Mouse (Mus musculus): ENCODE data around the gene Flot1. TPM values are rescaled to one million over a fixed set of nuclear protein-coding genes. Genes with fewer than 3 reads are reported as not detected.

Flot1 gene
- 48.1 and 50.0 TPM in 2 replicates for polyA plus RNA-seq (2014; fragmentation: Nextera tagmentation; extraction: Ambion mirVana)

DNA sequence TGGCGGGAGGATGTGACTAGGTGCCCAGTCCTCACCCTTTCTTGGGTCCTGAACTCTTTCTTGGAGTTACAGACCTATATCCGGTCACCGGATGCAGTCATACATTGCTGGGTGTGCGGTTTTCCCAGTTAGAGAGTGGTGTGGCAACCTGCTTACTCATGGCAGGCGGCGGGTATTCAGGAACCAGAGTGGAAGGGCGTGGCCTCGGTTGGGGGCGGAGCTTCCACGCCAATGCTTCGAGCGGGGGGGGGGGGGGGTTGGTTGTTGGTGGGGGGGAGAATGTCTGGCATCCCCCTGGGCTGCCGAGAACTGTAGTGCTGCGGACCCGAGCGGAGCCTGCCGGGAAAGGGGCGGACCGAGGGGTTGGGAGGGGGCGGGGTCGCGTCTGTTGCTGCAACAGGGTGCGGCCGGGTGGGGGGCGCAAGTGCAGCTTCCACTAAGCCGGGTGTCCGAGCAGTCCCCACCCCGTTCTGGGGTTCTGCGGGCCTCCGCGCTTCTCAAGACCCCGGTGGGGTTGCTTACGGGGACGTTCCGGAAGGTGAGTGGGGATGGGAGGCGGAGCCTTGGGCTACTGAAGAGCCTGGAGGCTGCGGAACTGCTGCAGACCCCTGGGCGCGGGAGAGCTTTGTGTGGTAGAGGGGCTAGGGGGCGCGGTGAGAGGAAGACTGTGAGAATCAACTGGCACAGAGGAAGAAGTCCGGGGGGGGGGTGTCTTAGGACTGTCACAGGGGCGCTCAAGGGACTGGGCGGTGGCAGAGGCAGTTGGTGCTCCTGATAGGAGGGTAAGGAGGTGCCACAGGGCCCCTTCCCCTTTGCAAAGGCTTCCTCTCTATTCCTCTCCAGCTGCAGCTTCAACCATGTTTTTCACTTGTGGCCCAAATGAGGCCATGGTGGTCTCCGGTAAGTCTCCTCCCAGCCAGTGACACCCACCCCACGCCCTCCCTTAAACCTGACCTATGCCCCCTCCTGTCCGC lies at the start of gene Flot1:
Gene Flot1, plus strand, starts transcription at position 267 of the 974 bp plus-strand sequence.
- Histone ChIP-seq H3K27ac (ENCODE audit: low read depth, low read length) (peak within 1 kb of the TSS; percentile 77), H3K36me3 (ENCODE audit: control insufficient read depth, insufficient read depth, low read length) (no peaks in the 10 kb centered on the region), H3K4me1 (replicated peaks; ENCODE audit: control insufficient read depth, insufficient read depth, low read length) (0 out of 2 replicates have a peak, but pooled peaks cover 3% of the 10 kb centered on the region), H3K9ac (ENCODE audit: low read depth, low read length) (peak within 1 kb of the TSS; percentile 57), H3K27me3 (ENCODE audit: control insufficient read depth, insufficient read depth, low read length) (peaks cover 12% of the 10 kb centered on the region; the same call in 1 of the 2 replicates), H3K9me3 (ENCODE audit: control insufficient read depth, low read length) (no peaks in the 10 kb centered on the region), H3K4me2 (replicated peaks; ENCODE audit: low read depth, low read length) (peak within 1 kb of the TSS; percentile 90), H3K4me3 (ENCODE audit: low read depth, low read length) (peak within 1 kb of the TSS; percentile 58)
- ATAC-seq (ENCODE audit: low FRiP score), result peak; percentile 91
- peak; percentile 91 for DNase-seq (ENCODE audit: low spot score)
- WGBS, result under 1% methylated on average over 44 of the region's 47 CpGs

DNA sequence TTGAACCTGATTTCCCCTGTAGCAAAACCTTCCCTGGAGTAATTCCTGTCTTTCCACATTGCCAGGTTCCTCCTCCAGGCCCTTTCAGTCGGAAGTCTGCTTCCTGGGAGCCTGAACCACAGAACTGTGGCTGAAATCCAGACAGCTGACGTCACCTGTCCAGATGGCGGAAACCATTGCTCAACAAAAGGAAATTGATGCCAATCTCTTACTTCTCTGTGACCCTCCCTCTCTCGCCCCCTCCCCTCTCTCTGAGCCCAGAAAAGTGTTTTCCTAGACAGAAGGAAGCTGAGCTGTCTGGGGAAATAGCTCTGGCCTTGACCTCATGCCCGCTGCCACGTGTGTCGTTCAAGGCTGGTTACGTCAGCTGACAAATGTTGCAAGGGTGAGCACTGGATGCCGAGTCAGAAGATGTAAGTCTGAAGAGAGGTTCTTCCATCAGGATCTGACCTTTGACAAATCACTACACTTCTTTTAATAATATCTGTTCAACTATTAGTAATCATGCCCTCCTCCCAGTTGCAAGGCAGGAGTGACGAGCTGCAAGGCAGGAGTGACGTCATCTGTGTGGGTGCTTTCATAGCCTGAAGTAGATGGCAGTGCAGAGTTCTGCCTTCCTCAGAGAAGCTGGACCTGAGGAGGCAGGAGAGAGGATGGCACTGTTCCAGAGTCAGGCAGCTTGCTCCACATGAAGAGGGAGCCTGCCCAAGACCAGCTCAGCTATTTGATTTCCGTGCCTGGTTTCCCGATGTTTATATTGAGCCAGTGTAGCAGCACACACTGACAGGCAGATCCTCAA lies 46.0 kb upstream of the Flot1 start:
- 67% methylated on average over 13 of the region's 13 CpGs for WGBS
- H3K9ac ChIP-seq (ENCODE audit: low read depth, low read length), result no peak overlapping the region
- H3K4me2 ChIP-seq (replicated peaks; ENCODE audit: low read depth, low read length), result no peak overlapping the region
- ATAC-seq (ENCODE audit: low FRiP score) (no peak), DNase-seq (ENCODE audit: low spot score) (peak; percentile 21)
- no peaks in the 10 kb centered on the region for H3K36me3 ChIP-seq (ENCODE audit: control insufficient read depth, insufficient read depth, low read length)
- no peaks in the 10 kb centered on the region for H3K27me3 ChIP-seq (ENCODE audit: control insufficient read depth, insufficient read depth, low read length)
- H3K4me3 ChIP-seq (ENCODE audit: low read depth, low read length), result no peak overlapping the region
- H3K4me1 ChIP-seq (replicated peaks; ENCODE audit: control insufficient read depth, insufficient read depth, low read length), result no peaks in the 10 kb centered on the region
- H3K9me3 ChIP-seq (ENCODE audit: control insufficient read depth, low read length), result no peaks in the 10 kb centered on the region
- H3K27ac ChIP-seq (ENCODE audit: low read depth, low read length), result no peak overlapping the region

DNA sequence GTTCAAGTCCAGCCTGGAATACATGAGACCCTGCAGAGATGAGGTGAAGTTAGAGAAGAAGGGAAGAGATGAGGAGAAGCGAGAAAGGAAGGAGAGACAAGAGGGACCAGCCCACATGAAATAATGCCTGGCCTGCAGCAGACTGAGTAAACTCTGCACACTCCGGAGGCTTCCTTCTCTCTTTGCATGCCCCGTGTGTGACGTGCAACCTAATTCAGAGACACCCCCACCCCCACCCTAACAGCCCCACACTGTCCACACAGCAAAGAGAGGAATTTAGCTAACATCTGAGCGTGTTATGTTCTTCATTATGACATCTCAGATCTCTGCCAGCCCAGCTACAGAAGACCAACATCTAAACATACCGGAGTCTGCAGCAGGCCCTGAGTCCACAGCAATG lies 44.1 kb upstream of the Flot1 start:
- no peaks in the 10 kb centered on the region for H3K9me3 ChIP-seq (ENCODE audit: control insufficient read depth, low read length)
- no peak overlapping the region for H3K27ac ChIP-seq (ENCODE audit: low read depth, low read length)
- H3K4me1 ChIP-seq (replicated peaks; ENCODE audit: control insufficient read depth, insufficient read depth, low read length), result no peaks in the 10 kb centered on the region
- ATAC-seq (ENCODE audit: low FRiP score), result no peak
- no peak overlapping the region for H3K9ac ChIP-seq (ENCODE audit: low read depth, low read length)
- no peak overlapping the region for H3K4me3 ChIP-seq (ENCODE audit: low read depth, low read length)
- WGBS, result 83% methylated on average over 6 of the region's 6 CpGs
- no peaks in the 10 kb centered on the region for H3K36me3 ChIP-seq (ENCODE audit: control insufficient read depth, insufficient read depth, low read length)
- H3K4me2 ChIP-seq (replicated peaks; ENCODE audit: low read depth, low read length), result no peak overlapping the region
- no peak for DNase-seq (ENCODE audit: low spot score)
- no peaks in the 10 kb centered on the region for H3K27me3 ChIP-seq (ENCODE audit: control insufficient read depth, insufficient read depth, low read length)

DNA sequence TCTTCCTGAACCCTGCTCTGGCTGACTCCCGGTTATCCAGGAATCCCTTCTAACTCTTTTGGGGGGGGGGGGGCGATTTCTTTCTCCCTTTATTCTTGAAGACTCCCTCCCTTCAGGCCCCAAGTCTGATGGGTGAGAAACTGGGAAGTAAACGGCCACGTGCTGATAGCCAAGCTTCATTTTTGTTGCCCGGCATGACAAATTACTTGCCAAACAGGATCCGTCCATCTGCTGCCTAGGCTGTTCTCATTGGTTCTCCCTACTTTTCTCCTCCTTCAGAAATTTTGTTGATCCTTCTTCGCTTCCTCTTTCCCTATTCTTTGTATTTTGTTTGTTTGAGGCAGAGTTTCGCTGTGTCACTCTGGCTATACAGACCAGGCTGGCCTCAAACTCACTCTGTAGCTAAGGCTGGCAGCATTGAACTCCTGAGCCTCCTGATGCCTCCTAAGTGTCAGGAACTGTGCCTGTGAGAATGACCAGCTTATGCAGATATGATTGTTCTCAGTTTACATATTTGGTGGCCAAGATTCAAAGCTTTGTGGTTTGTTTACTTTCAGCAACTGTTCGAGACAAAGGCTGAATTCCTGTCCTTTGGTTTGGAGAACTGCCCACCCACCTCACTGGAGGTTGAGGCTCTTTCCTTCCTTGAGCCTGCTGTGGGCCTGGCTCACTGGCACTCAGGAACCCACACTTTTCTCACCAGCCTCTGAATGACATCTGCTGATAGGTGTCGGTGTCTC lies 43.4 kb upstream of the Flot1 start:
- Histone ChIP-seq H3K36me3 (ENCODE audit: control insufficient read depth, insufficient read depth, low read length) (no peaks in the 10 kb centered on the region), H3K27me3 (ENCODE audit: control insufficient read depth, insufficient read depth, low read length) (no peaks in the 10 kb centered on the region), H3K4me1 (replicated peaks; ENCODE audit: control insufficient read depth, insufficient read depth, low read length) (no peaks in the 10 kb centered on the region), H3K4me3 (ENCODE audit: low read depth, low read length) (no peak overlapping the region), H3K9ac (ENCODE audit: low read depth, low read length) (no peak overlapping the region), H3K4me2 (replicated peaks; ENCODE audit: low read depth, low read length) (no peak overlapping the region), H3K27ac (ENCODE audit: low read depth, low read length) (no peak overlapping the region), H3K9me3 (ENCODE audit: control insufficient read depth, low read length) (no peaks in the 10 kb centered on the region)
- WGBS, result 72% methylated on average over 10 of the region's 10 CpGs
- ATAC-seq (ENCODE audit: low FRiP score) (no peak), DNase-seq (ENCODE audit: low spot score) (no peak)

GRCm38 (mm10) chr17:35780362-35780761 lies 42.7 kb upstream of the Flot1 start:
- Histone ChIP-seq H3K9me3 (ENCODE audit: control insufficient read depth, low read length) (no peaks in the 10 kb centered on the region), H3K9ac (ENCODE audit: low read depth, low read length) (no peak overlapping the region), H3K27me3 (ENCODE audit: control insufficient read depth, insufficient read depth, low read length) (no peaks in the 10 kb centered on the region), H3K27ac (ENCODE audit: low read depth, low read length) (no peak overlapping the region), H3K4me1 (replicated peaks; ENCODE audit: control insufficient read depth, insufficient read depth, low read length) (no peaks in the 10 kb centered on the region), H3K4me3 (ENCODE audit: low read depth, low read length) (no peak overlapping the region), H3K36me3 (ENCODE audit: control insufficient read depth, insufficient read depth, low read length) (no peaks in the 10 kb centered on the region), H3K4me2 (replicated peaks; ENCODE audit: low read depth, low read length) (no peak overlapping the region)
- WGBS, result 98% methylated on average over 7 of the region's 7 CpGs
- ATAC-seq (ENCODE audit: low FRiP score) (no peak), DNase-seq (ENCODE audit: low spot score) (no peak)

DNA sequence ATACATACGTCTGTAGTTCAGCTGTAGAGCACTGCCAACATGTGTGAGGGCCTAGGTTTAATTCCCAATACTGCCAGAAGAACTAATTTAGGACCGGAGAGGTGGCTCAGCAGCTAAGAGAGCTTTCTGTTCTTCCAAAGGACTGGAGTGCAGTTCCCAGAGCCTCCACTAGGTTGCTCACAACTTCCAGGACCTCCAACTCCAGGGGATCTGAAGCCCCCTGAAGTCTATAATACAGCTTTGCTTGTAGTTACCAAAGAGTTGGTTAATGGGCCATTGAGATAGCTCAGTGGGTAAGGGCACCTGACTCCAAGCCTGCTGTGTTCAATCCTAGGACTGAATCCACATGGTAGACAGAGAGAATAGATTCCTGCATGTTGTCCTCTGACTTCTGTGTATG lies 40.6 kb upstream of the Flot1 start:
- no peaks in the 10 kb centered on the region for H3K9me3 ChIP-seq (ENCODE audit: control insufficient read depth, low read length)
- no peak overlapping the region for H3K27ac ChIP-seq (ENCODE audit: low read depth, low read length)
- 69% methylated on average over 2 of the region's 2 CpGs for WGBS
- ATAC-seq (ENCODE audit: low FRiP score), result no peak
- H3K9ac ChIP-seq (ENCODE audit: low read depth, low read length), result no peak overlapping the region
- H3K36me3 ChIP-seq (ENCODE audit: control insufficient read depth, insufficient read depth, low read length), result no peaks in the 10 kb centered on the region
- H3K27me3 ChIP-seq (ENCODE audit: control insufficient read depth, insufficient read depth, low read length), result no peaks in the 10 kb centered on the region
- no peaks in the 10 kb centered on the region for H3K4me1 ChIP-seq (replicated peaks; ENCODE audit: control insufficient read depth, insufficient read depth, low read length)
- peak; percentile 50 for DNase-seq (ENCODE audit: low spot score)
- no peak overlapping the region for H3K4me2 ChIP-seq (replicated peaks; ENCODE audit: low read depth, low read length)
- H3K4me3 ChIP-seq (ENCODE audit: low read depth, low read length), result no peak overlapping the region

DNA sequence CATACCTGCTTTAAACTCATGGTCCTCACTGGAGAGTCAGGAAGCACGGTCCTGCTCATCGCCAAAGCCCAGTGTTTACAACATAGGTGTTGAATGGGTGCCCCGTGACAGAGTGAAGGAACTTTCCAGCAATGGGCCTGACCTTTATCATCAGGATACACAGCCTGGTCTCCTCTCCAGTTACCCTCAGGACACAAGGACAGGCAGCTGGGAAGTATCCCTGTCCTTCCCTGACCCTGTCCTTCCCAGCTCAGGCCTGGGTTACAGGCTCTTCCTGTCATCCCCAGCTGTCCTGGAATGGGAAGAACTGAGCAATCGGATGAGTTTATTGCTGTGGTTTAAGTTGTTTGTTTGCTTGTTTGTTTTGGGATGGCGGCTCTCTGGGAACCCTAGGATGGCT lies 40.1 kb upstream of the Flot1 start:
- WGBS, result 91% methylated on average over 5 of the region's 5 CpGs
- ATAC-seq (ENCODE audit: low FRiP score), result no peak
- DNase-seq (ENCODE audit: low spot score), result no peak

DNA sequence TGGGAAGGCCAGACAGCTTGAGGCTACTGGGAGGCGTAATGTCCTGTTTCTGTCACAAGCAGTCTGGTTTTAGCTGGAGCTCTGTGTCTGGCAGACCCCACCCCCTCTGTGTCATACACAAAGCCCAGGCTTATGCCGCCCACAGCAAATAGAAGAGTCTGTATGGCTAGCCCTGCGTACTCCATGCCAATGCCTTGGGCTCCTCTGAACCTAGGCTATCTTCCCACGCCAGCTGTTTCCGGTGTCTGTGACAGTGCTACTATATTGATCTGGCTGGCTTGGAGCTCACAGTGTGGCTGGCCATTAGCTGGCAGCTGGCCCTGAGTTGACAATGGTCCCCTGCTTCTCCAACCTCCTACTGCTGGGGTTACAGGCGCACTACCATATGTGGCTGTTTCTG lies 39.1 kb upstream of the Flot1 start:
- ATAC-seq (ENCODE audit: low FRiP score), result no peak
- Histone ChIP-seq H3K4me2 (replicated peaks; ENCODE audit: low read depth, low read length) (no peak overlapping the region), H3K27ac (ENCODE audit: low read depth, low read length) (no peak overlapping the region), H3K9me3 (ENCODE audit: control insufficient read depth, low read length) (no peaks in the 10 kb centered on the region), H3K9ac (ENCODE audit: low read depth, low read length) (no peak overlapping the region), H3K4me1 (replicated peaks; ENCODE audit: control insufficient read depth, insufficient read depth, low read length) (no peaks in the 10 kb centered on the region), H3K36me3 (ENCODE audit: control insufficient read depth, insufficient read depth, low read length) (no peaks in the 10 kb centered on the region), H3K4me3 (ENCODE audit: low read depth, low read length) (no peak overlapping the region), H3K27me3 (ENCODE audit: control insufficient read depth, insufficient read depth, low read length) (no peaks in the 10 kb centered on the region)
- DNase-seq (ENCODE audit: low spot score), result no peak
- 77% methylated on average over 6 of the region's 6 CpGs for WGBS

More for the DNA sequence above, 40.1 kb upstream of the Flot1 start:
- Histone ChIP-seq H3K9ac (ENCODE audit: low read depth, low read length) (no peak overlapping the region), H3K4me2 (replicated peaks; ENCODE audit: low read depth, low read length) (no peak overlapping the region), H3K4me3 (ENCODE audit: low read depth, low read length) (no peak overlapping the region), H3K27ac (ENCODE audit: low read depth, low read length) (no peak overlapping the region), H3K9me3 (ENCODE audit: control insufficient read depth, low read length) (no peaks in the 10 kb centered on the region), H3K27me3 (ENCODE audit: control insufficient read depth, insufficient read depth, low read length) (no peaks in the 10 kb centered on the region), H3K4me1 (replicated peaks; ENCODE audit: control insufficient read depth, insufficient read depth, low read length) (no peaks in the 10 kb centered on the region), H3K36me3 (ENCODE audit: control insufficient read depth, insufficient read depth, low read length) (no peaks in the 10 kb centered on the region)
